Mouse (Mus musculus) heart, postnatal 0 days (tissue): ENCODE data around the gene Pex26.

Experiments
- CTCF ChIP-seq: IDR thresholded peaks from 2 replicates; pipeline ENCODE4 v1.5.1; 2016; ENCODE audit warnings: antibody characterized with exemption, control low read depth, low read depth
- EP300 ChIP-seq: IDR thresholded peaks from 2 replicates; pipeline ENCODE4 v1.6.1; 2016; ENCODE audit warnings: antibody characterized with exemption, low read depth

DNA sequence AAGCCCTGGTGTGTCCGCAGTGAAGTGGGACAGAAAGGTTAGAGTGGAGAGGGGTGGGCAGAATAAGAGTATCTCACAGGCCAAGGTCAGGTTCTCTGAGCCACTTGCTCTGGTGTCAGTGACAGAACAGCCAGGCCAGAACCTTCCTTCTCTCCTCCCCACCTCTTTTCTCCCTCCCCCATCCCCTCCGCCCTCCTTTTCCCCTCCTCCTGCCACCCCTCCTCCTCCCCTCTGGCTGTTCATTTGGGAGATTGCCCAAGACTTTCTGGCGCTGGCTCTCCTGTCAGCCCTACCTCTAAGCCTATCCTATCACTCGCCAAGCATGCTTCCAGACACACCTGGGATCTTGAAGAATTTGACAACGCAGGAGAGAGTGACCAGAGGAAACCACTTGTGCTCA, 28.3 kb downstream of the Pex26 start:
- no peak for TF ChIP-seq CTCF
- TF ChIP-seq EP300: no peak
